Mouse (Mus musculus) right cerebral cortex, postnatal 14 days (tissue): ENCODE results near the gene Spata17.

Experiments
- DNase-seq: peaks from one replicate; pipeline ENCODE4 v3.0.0; 2022

Gene Spata17

GRCm38 (mm10) chr1:187076198-187077042 lies 138.8 kb downstream of the Spata17 start:
- no peak for DNase-seq

- DNase-seq, result no peak
Measured at GRCm38 (mm10) chr1:187059874-187060273, 155.4 kb downstream of the Spata17 start.

- DNase-seq, result no peak
Measured at GRCm38 (mm10) chr1:187054333-187054732, 160.9 kb downstream of the Spata17 start.

- DNase-seq, result no peak
Measured at GRCm38 (mm10) chr1:187053862-187054261, 161.4 kb downstream of the Spata17 start.

- DNase-seq, result no peak
Measured at GRCm38 (mm10) chr1:187052532-187052931, 162.7 kb downstream of the Spata17 start.

- DNase-seq, result no peak
Measured at GRCm38 (mm10) chr1:187051296-187051695, 164.0 kb downstream of the Spata17 start.

- DNase-seq, result no peak
Measured at GRCm38 (mm10) chr1:187048681-187049288, 166.5 kb downstream of the Spata17 start.

GRCm38 (mm10) chr1:187044726-187045125 lies 170.5 kb downstream of the Spata17 start:
- no peak for DNase-seq

GRCm38 (mm10) chr1:187039801-187040200 lies 175.5 kb downstream of the Spata17 start:
- DNase-seq, result no peak

- no peak for DNase-seq
Measured at GRCm38 (mm10) chr1:187035785-187036184, 179.5 kb downstream of the Spata17 start.

GRCm38 (mm10) chr1:187031796-187032195 lies 183.5 kb downstream of the Spata17 start:
- DNase-seq, result no peak

- no peak for DNase-seq
Measured at GRCm38 (mm10) chr1:187028841-187029240, 186.4 kb downstream of the Spata17 start.

- no peak for DNase-seq
Measured at GRCm38 (mm10) chr1:187020011-187020410, 195.3 kb downstream of the Spata17 start.

GRCm38 (mm10) chr1:187016116-187016515 lies 199.1 kb downstream of the Spata17 start:
- DNase-seq, result no peak

GRCm38 (mm10) chr1:187015673-187016072 lies 199.6 kb downstream of the Spata17 start:
- DNase-seq, result no peak

- DNase-seq, result no peak
Measured at GRCm38 (mm10) chr1:187014141-187014540, 201.1 kb downstream of the Spata17 start.

GRCm38 (mm10) chr1:187011601-187012000 lies 203.7 kb downstream of the Spata17 start:
- DNase-seq, result no peak

- DNase-seq, result no peak
Measured at GRCm38 (mm10) chr1:187010071-187010470, 205.2 kb downstream of the Spata17 start.

GRCm38 (mm10) chr1:187008236-187008635 lies 207.0 kb downstream of the Spata17 start:
- DNase-seq, result no peak

GRCm38 (mm10) chr1:187006227-187006925 lies 208.9 kb downstream of the Spata17 start:
- DNase-seq, result no peak

- DNase-seq, result no peak
Measured at GRCm38 (mm10) chr1:187004306-187004705, 211.0 kb downstream of the Spata17 start.

- no peak for DNase-seq
Measured at GRCm38 (mm10) chr1:187003441-187003861, 211.8 kb downstream of the Spata17 start.

- no peak for DNase-seq
Measured at GRCm38 (mm10) chr1:186997596-186998304, 217.5 kb downstream of the Spata17 start.
